ENCODE assay signal across 8 mouse cellular contexts in genomic region chr8:89272381-89272815, GRCm38 (mm10).
DNase-seq lines count a peak whose midpoint lies in the region; ATAC-seq and TF ChIP-seq lines count a peak whose summit lies in the region.

No protein-coding gene starts in this region.

- intact Hi-C loops in heart, postnatal 25 days (cut with DNase I): no loop called here

- H3K27me3 ChIP-seq in heart, embryonic 14.5 days (ENCODE audit: control insufficient read depth, insufficient read depth, low read length): peaks cover 10% of the 10 kb centered on the region
- peaks cover 28% of the 10 kb centered on the region for H3K27me3 ChIP-seq in lung, embryonic 15.5 days
- no peaks in the 10 kb centered on the region for H3K27me3 ChIP-seq in small intestine, adult 2 months (ENCODE audit: control insufficient read depth, insufficient read depth, low read length)

- WGBS in heart, embryonic 14.5 days: 2% methylated on average over 28 of the region's 28 CpGs
- WGBS in lung, embryonic 15.5 days: 2% methylated on average over 28 of the region's 28 CpGs
- 1% methylated on average over 28 of the region's 28 CpGs for WGBS in small intestine, adult 2 months

- peak; percentile 74 for DNase-seq in heart, adult 11 months
- DNase-seq in heart, postnatal 25 days (ENCODE audit: low spot score): no peak
- peak; percentile 71 for DNase-seq in embryo, embryonic 10 days (ENCODE audit: low spot score)
- DNase-seq in layer of hippocampus, adult 2 months (ENCODE audit: low spot score in 2 of 2): no peak

- peak overlapping the region; percentile 49 to 52 for H3K4me3 ChIP-seq in heart, embryonic 14.5 days (ENCODE audit: control insufficient read depth in 1 of 2, insufficient read depth in 1 of 2, low read depth in 1 of 2, low read length in 2 of 2)
- peak overlapping the region; percentile 47 for H3K4me3 ChIP-seq in layer of hippocampus, adult 2 months
- peak overlapping the region; percentile 31 for H3K4me3 ChIP-seq in lung, embryonic 15.5 days
- H3K4me3 ChIP-seq in small intestine, adult 2 months (ENCODE audit: low read depth, low read length): peak overlapping the region; percentile 56

- peak overlapping the region; percentile 83 for H3K4me2 ChIP-seq in heart, embryonic 14.5 days (ENCODE audit: low read length)
- peak overlapping the region; percentile 64 for H3K4me2 ChIP-seq in lung, embryonic 15.5 days

- no peak overlapping the region for H3K27ac ChIP-seq in heart, embryonic 14.5 days (replicated peaks in 1 of 2; ENCODE audit: control insufficient read depth in 1 of 2, insufficient read depth in 1 of 2, low read depth in 2 of 2, low read length in 2 of 2)
- no peak overlapping the region for H3K27ac ChIP-seq in layer of hippocampus, adult 2 months
- H3K27ac ChIP-seq in lung, embryonic 15.5 days: no peak overlapping the region
- no peak overlapping the region for H3K27ac ChIP-seq in small intestine, adult 2 months (ENCODE audit: insufficient read depth, low read depth, low read length)

- TF ChIP-seq CTCF in layer of hippocampus, adult 2 months (conservative IDR thresholded peaks at IDR 0.05): no peak
- no peak for TF ChIP-seq CTCF in small intestine, adult 2 months (IDR thresholded peaks at IDR 0.05; ENCODE audit: extremely low read depth, insufficient read length, insufficient replicate concordance, low read depth, low read length)

- no peak for TF ChIP-seq POLR2A in small intestine, adult 2 months (IDR thresholded peaks at IDR 0.05; ENCODE audit: low read depth, low read length)

- H3K9me3 ChIP-seq in heart, embryonic 14.5 days (ENCODE audit: control insufficient read depth, low read length): no peaks in the 10 kb centered on the region
- H3K9me3 ChIP-seq in lung, embryonic 15.5 days: no peaks in the 10 kb centered on the region

- ATAC-seq in heart, embryonic 14.5 days (ENCODE audit: insufficient number of reproducible peaks, insufficient read depth, low FRiP score, low read depth): no peak
- ATAC-seq in lung, embryonic 15.5 days (ENCODE audit: borderline replicate concordance, extremely low read depth, low FRiP score, low TSS enrichment): no peak
- no peak for ATAC-seq in inflammation-experienced regulatory T-cells, adult 6 months

- H3K36me3 ChIP-seq in heart, embryonic 14.5 days (ENCODE audit: control insufficient read depth, insufficient read depth, low read length): no peaks in the 10 kb centered on the region
- no peaks in the 10 kb centered on the region for H3K36me3 ChIP-seq in lung, embryonic 15.5 days
- no peaks in the 10 kb centered on the region for H3K36me3 ChIP-seq in small intestine, adult 2 months (ENCODE audit: control insufficient read depth, insufficient read depth, low read length)

- H3K4me1 ChIP-seq in heart, embryonic 14.5 days (ENCODE audit: control insufficient read depth in 2 of 2, insufficient read depth in 2 of 2, low read length in 2 of 2): no peaks in the 10 kb centered on the region; a peak in 2 of 4 replicates
- no peaks in the 10 kb centered on the region for H3K4me1 ChIP-seq in lung, embryonic 15.5 days
- 0 out of 2 replicates have a peak, but pooled peaks cover 2% of the 10 kb centered on the region for H3K4me1 ChIP-seq in small intestine, adult 2 months (ENCODE audit: control insufficient read depth, insufficient read depth, insufficient read length, low read length)

- H3K9ac ChIP-seq in heart, embryonic 14.5 days (ENCODE audit: low read length): peak overlapping the region; percentile 57
- 0 out of 2 replicates have a peak overlapping the region, but pooled peaks have one; percentile 4 for H3K9ac ChIP-seq in lung, embryonic 15.5 days

Comparison
In these comparisons a context has a peak if more than half of its experiments do, and no peak if none do; other contexts are left out.
1. DNase-seq: peak in heart, adult 11 months (single experiment) and embryo, embryonic 10 days (single experiment); none in heart, postnatal 25 days (single experiment) and layer of hippocampus, adult 2 months (0 of 2).
2. Peak in every context shown above with its lines, with median percentiles within 50 percentile points of each other: H3K4me3 ChIP-seq.